Mouse (Mus musculus) intestine, postnatal 0 days (tissue): ENCODE data around the gene N4bp2l1. TPM values are rescaled to one million over a fixed set of nuclear protein-coding genes. Genes with fewer than 3 reads are reported as not detected.

ENCODE experiments used
- ATAC-seq: fragments of 200-750 bp; cut with Nextera tagmentation; 2 replicates; pipeline ENCODE4 v1.8.0; 2017; ENCODE audit warnings: mild to moderate bottlenecking, moderate TSS enrichment, moderate library complexity
- H3K27ac ChIP-seq: fragments of 300-500 bp; sonication (generic); 2 replicates; pipeline ENCODE4 v1.5.1; 2014; ENCODE audit warnings: mild to moderate bottlenecking, low read depth, low read length, moderate library complexity
- H3K27me3 ChIP-seq: fragments of 300-500 bp; sonication (generic); replicated peaks from 2 replicates; pipeline ENCODE4 v1.6.1; 2014; ENCODE audit warnings: low read length, mixed read lengths; ENCODE audit not compliant: control insufficient read depth, insufficient read depth
- H3K36me3 ChIP-seq: fragments of 300-500 bp; sonication (generic); 2 replicates; pipeline ENCODE4 v1.6.1; 2014; ENCODE audit warnings: mild to moderate bottlenecking, moderate library complexity; ENCODE audit not compliant: control insufficient read depth, insufficient read depth
- H3K4me1 ChIP-seq: fragments of 300-500 bp; sonication (generic); replicated peaks from 2 replicates; pipeline ENCODE4 v1.6.1; 2014; ENCODE audit warnings: antibody characterized with exemption, low read length, mixed read lengths; ENCODE audit not compliant: control insufficient read depth, insufficient read depth
- H3K4me2 ChIP-seq: fragments of 300-500 bp; sonication (generic); replicated peaks from 2 replicates; pipeline ENCODE4 v1.6.1; 2014; ENCODE audit warnings: low read depth, mild to moderate bottlenecking, moderate library complexity
- H3K4me3 ChIP-seq: fragments of 300-500 bp; sonication (generic); 2 replicates; pipeline ENCODE4 v1.5.1; 2014; ENCODE audit warnings: low read depth, low read length
- H3K9ac ChIP-seq: fragments of 300-500 bp; sonication (generic); 2 replicates; pipeline ENCODE4 v1.6.1; 2014; ENCODE audit warnings: mild to moderate bottlenecking, low read depth, low read length
- H3K9me3 ChIP-seq: fragments of 300-500 bp; sonication (generic); 2 replicates; pipeline ENCODE4 v1.6.1; 2016; ENCODE audit warnings: mixed run types; ENCODE audit not compliant: control insufficient read depth
- CTCF ChIP-seq: sonication (generic); IDR thresholded peaks from 2 replicates; pipeline ENCODE4 v1.5.1; 2016; ENCODE audit warnings: low read depth, mild to moderate bottlenecking, control low read depth, antibody characterized with exemption, moderate library complexity
- WGBS: fragments of 180-500 bp; shearing (Covaris S2); extraction: QIAGEN DNeasy Blood & Tissue Kit; methylation state at CpG from one replicate; pipeline ENCODE4 v1.1.7; 2014; 5-methylcytosine and 5-hydroxymethylcytosine counted together
- polyA plus RNA-seq: library from polyadenylated mRNA; unstranded; fragments of >200 nt; fragmentation: Nextera tagmentation; extraction: Ambion mirVana; gene quantifications from 2 replicates; pipeline ENCODE4 v1.2.1, GENCODE M21; 2015

N4bp2l1 gene
- polyA plus RNA-seq, 1 experiment from 2014 or later = 21.1 TPM

DNA sequence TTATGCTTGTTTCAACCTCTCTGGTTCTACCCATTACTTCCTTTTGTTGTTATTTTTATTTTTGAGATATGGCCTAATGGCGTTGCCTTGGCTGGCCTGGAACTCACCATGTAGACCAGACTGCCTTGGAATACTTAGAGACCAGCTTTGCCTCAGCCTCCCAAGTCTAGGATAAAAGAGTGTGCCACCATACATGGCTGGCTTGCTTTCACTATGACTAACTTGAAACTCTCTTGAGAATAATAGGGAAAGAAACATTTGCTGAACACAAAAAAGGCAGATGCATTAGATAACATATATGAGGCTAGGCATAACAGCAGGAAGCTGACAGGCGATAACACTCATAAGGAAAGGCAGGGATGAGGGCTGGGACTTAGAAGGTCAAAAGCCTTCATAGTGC, 17.1 kb upstream of the N4bp2l1 start:
- no peaks in the 10 kb centered on the region for H3K4me1 ChIP-seq
- H3K9me3 ChIP-seq = no peaks in the 10 kb centered on the region
- 80% methylated on average over 2 of the region's 2 CpGs for WGBS
- H3K4me3 ChIP-seq = no peak overlapping the region
- no peaks in the 10 kb centered on the region for H3K27me3 ChIP-seq
- H3K36me3 ChIP-seq = no peaks in the 10 kb centered on the region
- H3K27ac ChIP-seq = no peak overlapping the region
- no peak overlapping the region for H3K4me2 ChIP-seq
- no peak for ATAC-seq
- TF ChIP-seq CTCF = no peak
- H3K9ac ChIP-seq = no peak overlapping the region

DNA sequence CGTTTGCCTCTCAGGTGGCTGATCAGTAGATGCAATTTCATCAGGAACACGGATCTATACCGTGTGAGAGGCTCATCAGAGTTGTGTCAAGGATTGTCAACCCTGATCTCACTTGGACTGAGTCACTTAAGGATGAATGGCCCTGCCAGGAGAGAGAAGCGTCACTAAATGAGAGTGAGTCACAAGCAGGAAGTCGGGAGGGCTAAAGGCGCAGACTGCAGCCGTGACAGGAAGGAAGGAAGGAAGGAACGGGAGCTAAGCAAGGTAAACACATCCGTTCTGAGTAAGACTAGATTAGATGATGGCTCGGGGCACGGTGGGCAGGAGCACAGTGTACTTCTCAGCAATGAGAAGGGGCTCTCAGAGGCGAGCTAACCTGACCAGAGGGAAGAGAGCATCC, 14.7 kb upstream of the N4bp2l1 start:
- H3K36me3 ChIP-seq = no peaks in the 10 kb centered on the region
- H3K4me3 ChIP-seq = no peak overlapping the region
- H3K27ac ChIP-seq = no peak overlapping the region
- no peak for TF ChIP-seq CTCF
- H3K9ac ChIP-seq = no peak overlapping the region
- WGBS = 37% methylated on average over 12 of the region's 12 CpGs
- no peaks in the 10 kb centered on the region for H3K9me3 ChIP-seq
- H3K4me2 ChIP-seq = peak overlapping the region; percentile 18; the same call in 1 of the 2 replicates
- ATAC-seq = peak; percentile 75
- H3K27me3 ChIP-seq = no peaks in the 10 kb centered on the region
- H3K4me1 ChIP-seq = no peaks in the 10 kb centered on the region

DNA sequence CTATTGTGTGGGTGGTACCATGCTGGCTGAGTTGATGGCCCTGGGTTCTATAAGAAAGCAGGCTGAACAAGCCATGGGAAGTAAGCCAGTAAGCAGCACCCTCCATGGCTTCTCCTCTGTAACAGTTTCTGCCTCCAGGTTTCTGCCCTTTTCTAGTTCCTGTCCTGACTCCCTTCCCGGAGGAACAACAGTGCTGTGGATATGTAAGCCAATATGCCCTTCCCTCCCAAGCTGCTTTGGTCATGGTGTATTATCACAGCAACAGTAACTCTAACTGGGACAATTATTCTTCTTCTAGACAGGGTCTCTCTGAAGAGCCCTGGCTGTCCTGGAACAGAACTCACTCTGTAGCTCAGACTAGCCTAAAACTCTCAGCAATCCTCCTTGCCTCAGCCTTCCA, 14.1 kb upstream of the N4bp2l1 start:
- Histone ChIP-seq H3K27me3 (no peaks in the 10 kb centered on the region), H3K9ac (no peak overlapping the region), H3K36me3 (no peaks in the 10 kb centered on the region), H3K9me3 (no peaks in the 10 kb centered on the region), H3K4me2 (no peak overlapping the region), H3K4me1 (no peaks in the 10 kb centered on the region), H3K27ac (no peak overlapping the region), H3K4me3 (no peak overlapping the region)
- no peak for ATAC-seq
- WGBS = 74% methylated on average over 1 of the region's 1 CpGs
- TF ChIP-seq CTCF = no peak

DNA sequence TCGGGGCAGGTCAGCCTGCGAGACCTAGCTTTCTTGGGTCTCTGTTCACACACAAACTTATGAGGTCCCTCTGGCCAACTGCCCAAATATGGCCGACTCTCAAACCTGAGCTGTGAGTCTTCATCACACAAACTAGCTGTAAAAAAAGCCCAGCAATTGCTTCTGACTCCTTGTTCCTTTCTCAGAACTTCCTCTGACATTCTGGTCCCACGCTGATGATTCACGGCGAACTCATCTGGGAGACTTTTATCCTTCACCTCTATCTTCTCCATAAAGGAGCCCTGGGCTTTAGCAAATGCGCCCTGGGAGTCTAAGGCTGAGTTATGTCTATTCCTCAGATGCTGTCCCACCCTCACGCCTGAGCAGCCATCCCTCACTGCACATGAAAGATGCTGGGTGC, 10.6 kb upstream of the N4bp2l1 start:
- ATAC-seq = no peak
- 90% methylated on average over 8 of the region's 8 CpGs for WGBS
- Histone ChIP-seq H3K36me3 (no peaks in the 10 kb centered on the region), H3K9me3 (no peaks in the 10 kb centered on the region), H3K9ac (no peak overlapping the region), H3K27ac (no peak overlapping the region), H3K27me3 (no peaks in the 10 kb centered on the region), H3K4me2 (no peak overlapping the region), H3K4me1 (no peaks in the 10 kb centered on the region), H3K4me3 (no peak overlapping the region)
- no peak for TF ChIP-seq CTCF

DNA sequence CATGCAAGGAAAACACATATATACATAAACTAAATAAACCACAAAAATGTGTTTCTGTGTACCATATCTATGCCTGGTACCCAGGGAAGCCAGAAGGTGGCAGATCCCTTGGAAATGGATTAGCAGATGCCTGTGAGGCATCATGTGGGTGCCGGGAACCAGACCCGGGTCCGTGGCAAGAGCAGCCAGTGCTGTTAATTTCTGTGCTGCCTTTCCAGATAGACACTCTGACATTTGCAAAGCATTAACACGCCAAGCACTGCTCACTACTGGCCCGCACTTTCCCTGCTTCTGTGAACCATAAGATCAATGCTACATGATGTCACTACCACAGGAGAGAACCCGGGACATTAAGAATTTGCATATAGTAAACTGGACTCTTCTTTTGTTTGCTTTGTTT, 9.1 kb upstream of the N4bp2l1 start:
- no peak for ATAC-seq
- TF ChIP-seq CTCF = no peak
- no peaks in the 10 kb centered on the region for H3K9me3 ChIP-seq
- H3K36me3 ChIP-seq = no peaks in the 10 kb centered on the region
- H3K9ac ChIP-seq = no peak overlapping the region
- 95% methylated on average over 6 of the region's 6 CpGs for WGBS
- no peak overlapping the region for H3K4me3 ChIP-seq
- H3K27ac ChIP-seq = no peak overlapping the region
- no peaks in the 10 kb centered on the region for H3K4me1 ChIP-seq
- no peaks in the 10 kb centered on the region for H3K27me3 ChIP-seq
- H3K4me2 ChIP-seq = no peak overlapping the region

DNA sequence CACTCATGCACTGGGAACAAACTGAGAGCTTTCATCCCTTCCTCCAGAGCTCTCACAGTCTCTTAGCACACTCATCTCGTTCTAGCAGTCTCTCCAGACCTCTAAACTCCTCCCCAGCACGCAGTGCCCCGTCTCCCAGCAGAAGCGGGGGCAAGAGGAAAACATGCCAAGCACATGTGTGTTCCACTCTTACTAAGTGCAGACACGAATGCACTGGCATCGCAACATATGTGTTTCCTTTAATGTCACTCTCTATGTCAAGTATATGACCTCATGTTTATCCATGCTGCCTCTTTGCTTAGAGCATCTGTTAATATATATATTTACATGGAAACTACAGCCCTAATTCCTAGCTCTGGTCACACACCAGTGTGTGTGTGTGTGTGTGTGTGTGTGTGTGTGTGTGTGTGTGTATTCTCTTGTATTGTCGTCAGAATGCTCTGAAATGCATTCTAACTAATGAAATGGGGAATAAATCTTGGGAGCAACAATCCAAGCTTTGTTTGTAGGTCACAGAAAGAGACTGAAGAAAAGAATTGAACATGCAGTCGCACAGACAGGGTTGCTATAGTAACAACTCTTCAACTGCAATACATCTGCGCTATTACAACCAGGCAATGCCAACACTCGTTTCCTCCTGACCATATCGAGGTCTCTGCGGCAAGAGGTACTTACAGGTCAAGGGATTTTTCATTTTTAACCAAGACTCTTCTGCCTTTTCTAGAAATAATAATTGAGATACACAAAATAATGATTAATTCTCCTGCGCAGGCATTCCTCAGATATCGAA, 4.6 kb upstream of the N4bp2l1 start:
- Histone ChIP-seq H3K4me3 (no peak overlapping the region), H3K36me3 (no peaks in the 10 kb centered on the region), H3K9ac (peak overlapping the region; percentile 7; the same call in 1 of the 2 replicates), H3K9me3 (no peaks in the 10 kb centered on the region), H3K4me2 (peak overlapping the region; percentile 21), H3K27ac (no peak overlapping the region), H3K4me1 (no peaks in the 10 kb centered on the region), H3K27me3 (no peaks in the 10 kb centered on the region)
- no peak for TF ChIP-seq CTCF
- 81% methylated on average over 14 of the region's 14 CpGs for WGBS
- ATAC-seq = no peak
